22 mouse cellular contexts compared by ENCODE assay signal in the genomic region with DNA sequence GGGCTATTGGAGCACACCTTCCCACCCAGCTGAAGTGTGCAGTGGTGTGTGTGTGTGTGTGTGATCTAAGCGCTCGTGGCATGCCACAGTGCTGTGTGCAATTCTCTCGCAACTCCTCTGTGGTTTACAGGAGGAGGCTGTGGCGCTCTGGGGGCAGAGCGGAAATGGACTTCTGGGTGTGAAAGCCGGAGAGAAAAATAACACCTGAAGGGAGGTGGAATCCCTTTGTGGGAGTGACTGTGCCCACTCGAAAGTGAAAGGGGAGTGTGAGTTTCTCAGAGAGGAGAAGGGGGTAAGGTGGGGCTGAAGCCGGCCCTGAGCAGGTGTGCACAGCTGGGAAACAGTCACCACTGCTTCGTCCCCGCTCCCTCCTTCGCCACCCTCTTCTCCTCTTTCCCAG.
DNase-seq lines count a peak whose midpoint lies in the region; ATAC-seq lines count a peak whose summit lies in the region.
"Had no signal": no experiment of that assay in that cellular context is flagged by ENCODE, and none has a peak within 500 bp of the region (broad histone marks: within the 10 kb centered on the region; RNA-seq: fewer than 3 reads in every experiment).

No protein-coding gene starts in this region.

- H3K27me3 ChIP-seq in kidney, embryonic 15.5 days, result no peaks in the 10 kb centered on the region
- no peaks in the 10 kb centered on the region for H3K27me3 ChIP-seq in forebrain, embryonic 11.5 days (ENCODE audit: control insufficient read depth, insufficient read depth, low read length)
- H3K27me3 ChIP-seq: CH12.LX; forebrain, embryonic 13.5 days; heart, embryonic 15.5 days; midbrain, embryonic 13.5 days had no signal

- H3K4me2 ChIP-seq in kidney, embryonic 15.5 days, result peak overlapping the region; percentile 24
- no peak overlapping the region for H3K4me2 ChIP-seq in forebrain, embryonic 11.5 days (ENCODE audit: low read depth, low read length, severe bottlenecking)
- H3K4me2 ChIP-seq: forebrain, embryonic 13.5 days; heart, embryonic 15.5 days; liver, embryonic 11.5 days; lung, embryonic 14.5 days; midbrain, embryonic 13.5 days had no signal

- H3K9ac ChIP-seq in kidney, embryonic 15.5 days, result no peak overlapping the region
- H3K9ac ChIP-seq in forebrain, embryonic 11.5 days (ENCODE audit: low read length), result no peak overlapping the region
- H3K9ac ChIP-seq: forebrain, embryonic 13.5 days; heart, embryonic 15.5 days; lung, embryonic 14.5 days; midbrain, embryonic 13.5 days had no signal

- H3K36me3 ChIP-seq in kidney, embryonic 15.5 days, result no peaks in the 10 kb centered on the region
- no peaks in the 10 kb centered on the region for H3K36me3 ChIP-seq in forebrain, embryonic 11.5 days (ENCODE audit: control insufficient read depth, insufficient read depth, low read length)
- H3K36me3 ChIP-seq: heart, embryonic 15.5 days; midbrain, embryonic 13.5 days had no signal

- WGBS in kidney, embryonic 15.5 days, result 38% methylated on average over 11 of the region's 11 CpGs
- WGBS in forebrain, embryonic 11.5 days, result 88% methylated on average over 11 of the region's 11 CpGs

- H3K4me1 ChIP-seq in kidney, embryonic 15.5 days, result peaks cover 7% of the 10 kb centered on the region
- H3K4me1 ChIP-seq in forebrain, embryonic 11.5 days (replicated peaks; ENCODE audit: control insufficient read depth, insufficient read depth, low read length), result no peaks in the 10 kb centered on the region
- H3K4me1 ChIP-seq: forebrain, embryonic 13.5 days; heart, embryonic 15.5 days; limb, embryonic 10.5 days had no signal

- H3K27ac ChIP-seq in kidney, embryonic 15.5 days, result 0 out of 2 replicates have a peak overlapping the region, but pooled peaks have one; percentile 28
- H3K27ac ChIP-seq in forebrain, embryonic 11.5 days (ENCODE audit: low read depth, low read length), result no peak overlapping the region
- H3K27ac ChIP-seq: forebrain, embryonic 13.5 days; heart, embryonic 15.5 days; left cerebral cortex, adult 2 months; limb, embryonic 10.5 days; macrophage; midbrain, embryonic 13.5 days had no signal

- H3K4me3 ChIP-seq in kidney, embryonic 15.5 days (replicated peaks), result no peak overlapping the region
- H3K4me3 ChIP-seq in forebrain, embryonic 11.5 days (ENCODE audit: low read depth, low read length), result no peak overlapping the region
- H3K4me3 ChIP-seq: forebrain, embryonic 13.5 days; heart, embryonic 15.5 days; left cerebral cortex, adult 2 months; limb, embryonic 10.5 days; midbrain, embryonic 13.5 days; myocyte had no signal

- peak; percentile 49; the same call in 1 of the 2 replicates for ATAC-seq in kidney, embryonic 15.5 days (replicated peaks; ENCODE audit: low FRiP score)
- peak; percentile 36 for ATAC-seq in activated CD4-positive, CD25-positive, alpha-beta regulatory T cell, adult 4 months
- no peak for ATAC-seq in forebrain, embryonic 11.5 days (replicated peaks; ENCODE audit: low FRiP score)
- ATAC-seq: forebrain, embryonic 13.5 days; inflammation-experienced regulatory T-cells, adult 6 months; midbrain, embryonic 13.5 days had no signal

- H3K9me3 ChIP-seq in kidney, embryonic 15.5 days (replicated peaks), result no peaks in the 10 kb centered on the region
- H3K9me3 ChIP-seq in forebrain, embryonic 11.5 days (ENCODE audit: control insufficient read depth, low read length), result no peaks in the 10 kb centered on the region; the same call in 1 of the 2 replicates
- H3K9me3 ChIP-seq: heart, embryonic 15.5 days; limb, embryonic 10.5 days; midbrain, embryonic 13.5 days had no signal

- DNase-seq in kidney, postnatal 25 days, result no peak
- DNase-seq in CD4-positive helper T cell, adult 2 months (ENCODE audit: low read depth, low spot score), result peak; percentile 34
- peak; percentile 15 to 16 for DNase-seq in thymus, postnatal 10 days (ENCODE audit: low spot score in 2 of 2)
- no peak for DNase-seq in embryo, embryonic 9.5 days (ENCODE audit: extremely low spot score)
- DNase-seq in forebrain, embryonic 11.5 days (ENCODE audit: low spot score), result no peak
- DNase-seq: adrenal gland, postnatal 10 days; cerebellum, adult 8-10 months; heart, adult 18-20 months; kidney, postnatal 14 days; lung, embryonic 14.5 days had no signal

Comparison
In these comparisons a context has a peak if more than half of its experiments do, and no peak if none do; other contexts are left out.
1. DNase-seq: peak in CD4-positive helper T cell, adult 2 months (single experiment) and thymus, postnatal 10 days (2 of 2); none in kidney, postnatal 25 days (0 of 2), embryo, embryonic 9.5 days (single experiment) and forebrain, embryonic 11.5 days (single experiment).